Mouse (Mus musculus) liver, embryonic 15.5 days (tissue): Measurements from ENCODE around the gene Trdmt1. TPM values are rescaled to one million over a fixed set of nuclear protein-coding genes. Genes with fewer than 3 reads are reported as not detected.

Source experiments
- ATAC-seq: fragments of 200-750 bp; cut with Nextera tagmentation; 2 replicates; pipeline ENCODE4 v1.8.0; 2017; ENCODE audit warnings: moderate number of reproducible peaks, mild to moderate bottlenecking, moderate library complexity; ENCODE audit not compliant: insufficient read depth
- H3K27ac ChIP-seq: fragments of 300-500 bp; sonication (generic); replicated peaks from 2 replicates; pipeline ENCODE4 v1.5.1; 2015; ENCODE audit warnings: mild to moderate bottlenecking, inconsistent platforms
- H3K27me3 ChIP-seq: fragments of 300-500 bp; sonication (generic); 2 replicates; pipeline ENCODE4 v1.6.1; 2015; ENCODE audit warnings: mild to moderate bottlenecking, inconsistent platforms
- H3K36me3 ChIP-seq: fragments of 300-500 bp; sonication (generic); replicated peaks from 2 replicates; pipeline ENCODE4 v1.6.1; 2015; ENCODE audit warnings: moderate library complexity, mild to moderate bottlenecking, inconsistent platforms
- H3K4me1 ChIP-seq: fragments of 300-500 bp; sonication (generic); replicated peaks from 2 replicates; pipeline ENCODE4 v1.6.1; 2015; ENCODE audit warnings: inconsistent platforms
- H3K4me2 ChIP-seq: fragments of 300-500 bp; sonication (generic); 2 replicates; pipeline ENCODE4 v1.6.1; 2015; ENCODE audit warnings: moderate library complexity, mild to moderate bottlenecking, inconsistent platforms
- H3K4me3 ChIP-seq: fragments of 300-500 bp; sonication (generic); replicated peaks from 2 replicates; pipeline ENCODE4 v1.5.1; 2015; ENCODE audit warnings: mild to moderate bottlenecking, inconsistent platforms
- H3K9ac ChIP-seq: fragments of 300-500 bp; sonication (generic); 2 replicates; pipeline ENCODE4 v1.6.1; 2015; ENCODE audit warnings: moderate library complexity, mild to moderate bottlenecking, inconsistent platforms
- H3K9me3 ChIP-seq: fragments of 300-500 bp; sonication (generic); replicated peaks from 2 replicates; pipeline ENCODE4 v1.6.1; 2016; ENCODE audit warnings: inconsistent platforms
- WGBS: fragments of 180-500 bp; shearing (Covaris S2); methylation state at CpG from one replicate; pipeline ENCODE4 v1.1.7; 2015; ENCODE audit warnings: mixed read lengths; ENCODE audit not compliant: insufficient replicate concordance; 5-methylcytosine and 5-hydroxymethylcytosine counted together
- polyA plus RNA-seq: library from polyadenylated mRNA; unstranded; fragments of >200 nt; fragmentation: Nextera tagmentation; extraction: Ambion mirVana; gene quantifications from 2 replicates; pipeline ENCODE4 v1.2.1, GENCODE M21; 2015

Gene Trdmt1
- polyA plus RNA-seq, 1 experiment from 2014 or later: 3.2 TPM

DNA sequence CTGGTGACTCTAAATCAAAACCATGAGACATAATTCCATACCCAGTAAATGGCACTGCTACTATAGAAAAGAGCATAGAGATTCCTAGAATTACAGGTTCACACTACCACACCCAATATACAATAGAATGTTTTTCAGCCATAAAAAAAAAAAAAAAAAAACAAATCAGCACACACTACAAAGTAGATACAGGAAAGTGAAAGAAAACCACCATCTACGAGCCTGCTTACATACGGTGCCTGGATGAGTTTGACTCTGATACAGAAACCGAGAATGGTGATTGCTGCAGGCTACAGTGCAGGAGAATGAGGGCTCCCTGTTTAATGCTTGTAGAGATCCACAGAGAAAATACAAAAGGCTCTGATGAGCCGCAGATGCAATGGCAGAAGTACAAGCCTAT lies 51.5 kb downstream of the Trdmt1 start:
- Histone ChIP-seq H3K4me3 (no peak overlapping the region), H3K4me2 (no peak overlapping the region), H3K9me3 (no peaks in the 10 kb centered on the region), H3K27ac (no peak overlapping the region), H3K9ac (no peak overlapping the region), H3K4me1 (no peaks in the 10 kb centered on the region; the same call in 1 of the 2 replicates), H3K36me3 (no peaks in the 10 kb centered on the region), H3K27me3 (no peaks in the 10 kb centered on the region)
- ATAC-seq: no peak
- WGBS: 71% methylated on average over 4 of the region's 4 CpGs

DNA sequence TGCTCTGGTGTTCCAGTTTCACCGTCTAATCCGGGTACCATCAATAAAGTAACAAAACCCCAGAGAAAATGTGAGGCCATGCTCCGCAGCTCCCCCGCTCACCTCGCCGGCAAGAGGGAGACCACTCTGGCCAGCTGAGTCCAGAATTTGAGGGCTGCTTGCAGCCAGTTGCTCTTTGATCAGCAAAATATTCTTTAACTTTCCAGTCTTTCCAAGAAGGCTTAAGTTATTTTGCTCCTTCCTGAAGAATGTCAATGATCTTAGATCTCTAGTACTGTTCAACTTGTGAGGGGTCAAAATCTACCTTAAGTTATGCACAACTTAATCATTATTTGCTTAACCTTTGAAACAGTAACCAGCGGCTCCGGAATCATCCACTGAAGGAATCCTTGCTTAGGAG lies 52.7 kb downstream of the Trdmt1 start, which contains the start of gene Cubn:
Cubn (minus strand) TSS at position 80 of the 400 bp plus-strand sequence.
- Histone ChIP-seq H3K27ac (no peak within 1 kb of the TSS), H3K4me3 (no peak within 1 kb of the TSS), H3K4me1 (no peaks in the 10 kb centered on the region; the same call in 1 of the 2 replicates), H3K27me3 (no peaks in the 10 kb centered on the region), H3K9ac (no peak within 1 kb of the TSS), H3K4me2 (no peak within 1 kb of the TSS), H3K9me3 (no peaks in the 10 kb centered on the region), H3K36me3 (no peaks in the 10 kb centered on the region)
- WGBS: 70% methylated on average over 8 of the region's 8 CpGs
- ATAC-seq: no peak

DNA sequence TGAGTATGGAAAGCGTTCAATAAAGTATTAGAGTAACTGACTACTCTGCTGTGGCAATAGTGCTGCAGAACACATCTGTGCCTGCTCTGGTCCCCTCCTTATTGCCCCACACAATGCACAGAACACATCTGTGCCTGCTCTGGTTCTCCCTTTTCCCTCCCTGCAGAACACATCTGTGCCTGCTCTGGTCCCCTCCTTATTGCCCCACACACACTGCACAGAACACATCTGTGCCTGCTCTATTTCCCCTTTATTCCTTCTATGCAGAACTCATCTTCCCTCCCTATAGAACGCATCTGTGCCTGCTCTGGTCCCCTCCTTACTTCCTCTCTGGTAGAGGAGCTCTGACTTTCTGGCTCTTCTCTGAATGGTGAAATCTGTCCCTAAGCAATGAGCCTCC lies 54.0 kb downstream of the Trdmt1 start:
- H3K27ac ChIP-seq: no peak overlapping the region
- WGBS: 53% methylated on average over 2 of the region's 2 CpGs
- no peaks in the 10 kb centered on the region for H3K27me3 ChIP-seq

DNA sequence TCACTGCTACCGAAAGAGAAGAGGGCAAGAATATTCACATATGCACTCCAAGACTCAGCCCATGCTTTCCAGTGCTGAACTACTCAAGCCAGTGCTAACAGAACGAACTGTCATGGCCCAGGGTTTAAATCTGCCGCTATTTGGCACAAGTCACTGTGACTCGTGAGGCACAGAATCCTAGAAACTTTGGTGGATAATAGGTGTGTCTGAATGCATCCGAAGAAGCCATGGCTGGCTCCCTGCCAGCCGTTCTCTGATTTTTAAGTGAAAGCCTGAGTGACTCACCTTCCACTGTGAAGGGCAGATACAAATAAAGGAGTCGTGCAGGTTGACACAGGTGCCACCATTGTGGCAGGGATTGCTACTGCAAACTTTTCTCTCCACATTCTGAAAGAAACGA lies 58.0 kb downstream of the Trdmt1 start:
- ATAC-seq: no peak
- Histone ChIP-seq H3K9me3 (no peaks in the 10 kb centered on the region), H3K4me2 (no peak overlapping the region), H3K36me3 (no peaks in the 10 kb centered on the region), H3K4me3 (no peak overlapping the region), H3K4me1 (no peaks in the 10 kb centered on the region), H3K27me3 (no peaks in the 10 kb centered on the region), H3K27ac (no peak overlapping the region), H3K9ac (no peak overlapping the region)
- whole genome bisulfite sequencing: 59% methylated on average over 8 of the region's 8 CpGs

More for the DNA sequence above, 54.0 kb downstream of the Trdmt1 start:
- no peaks in the 10 kb centered on the region for H3K9me3 ChIP-seq
- no peak overlapping the region for H3K9ac ChIP-seq
- no peak for ATAC-seq
- no peaks in the 10 kb centered on the region for H3K36me3 ChIP-seq
- no peaks in the 10 kb centered on the region for H3K4me1 ChIP-seq
- no peak overlapping the region for H3K4me2 ChIP-seq
- no peak overlapping the region for H3K4me3 ChIP-seq

DNA sequence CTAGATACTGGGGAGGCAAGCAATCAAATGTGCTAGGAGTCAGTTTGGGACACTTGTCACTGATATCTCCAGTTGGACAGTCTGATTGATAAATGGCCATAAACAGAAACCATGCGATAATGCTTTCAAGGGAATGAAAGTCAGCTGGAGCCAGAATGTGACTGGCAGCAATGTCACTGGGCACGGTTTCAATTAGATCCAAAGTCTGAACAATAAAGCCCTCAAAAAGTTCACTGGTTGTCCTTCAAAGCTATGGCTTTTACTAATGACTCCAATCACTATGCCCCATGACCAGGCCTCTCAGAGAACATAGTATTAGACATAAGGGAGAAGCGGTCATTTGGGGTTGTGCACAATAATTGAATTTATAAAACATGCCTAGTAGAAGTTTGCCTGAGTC lies 59.9 kb downstream of the Trdmt1 start:
- H3K9ac ChIP-seq: no peak overlapping the region
- no peaks in the 10 kb centered on the region for H3K9me3 ChIP-seq
- H3K27me3 ChIP-seq: no peaks in the 10 kb centered on the region
- H3K4me3 ChIP-seq: no peak overlapping the region
- no peak overlapping the region for H3K27ac ChIP-seq
- H3K36me3 ChIP-seq: no peaks in the 10 kb centered on the region
- H3K4me1 ChIP-seq: no peaks in the 10 kb centered on the region
- WGBS: 72% methylated on average over 3 of the region's 3 CpGs
- no peak overlapping the region for H3K4me2 ChIP-seq
- no peak for ATAC-seq

DNA sequence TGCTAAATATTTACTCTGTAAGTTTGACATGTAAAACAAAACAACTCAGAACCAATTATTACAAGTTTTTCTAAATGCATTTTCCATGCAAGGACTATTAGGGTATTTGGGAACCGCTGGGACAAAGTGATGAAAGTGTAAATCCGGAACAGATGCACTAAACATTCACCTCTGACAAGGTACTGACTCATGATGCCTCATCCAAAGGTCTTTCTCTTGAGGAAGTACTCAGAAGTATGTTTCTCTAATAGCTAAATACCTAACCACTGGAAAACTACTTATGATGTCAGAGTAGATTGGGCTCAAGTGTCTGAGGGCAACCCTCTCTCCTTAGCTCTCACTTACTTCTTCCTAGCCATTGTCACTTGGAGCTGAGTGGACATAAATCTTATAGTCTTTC lies 63.7 kb downstream of the Trdmt1 start:
- no peak overlapping the region for H3K4me3 ChIP-seq
- WGBS: 49% methylated on average over 2 of the region's 2 CpGs

DNA sequence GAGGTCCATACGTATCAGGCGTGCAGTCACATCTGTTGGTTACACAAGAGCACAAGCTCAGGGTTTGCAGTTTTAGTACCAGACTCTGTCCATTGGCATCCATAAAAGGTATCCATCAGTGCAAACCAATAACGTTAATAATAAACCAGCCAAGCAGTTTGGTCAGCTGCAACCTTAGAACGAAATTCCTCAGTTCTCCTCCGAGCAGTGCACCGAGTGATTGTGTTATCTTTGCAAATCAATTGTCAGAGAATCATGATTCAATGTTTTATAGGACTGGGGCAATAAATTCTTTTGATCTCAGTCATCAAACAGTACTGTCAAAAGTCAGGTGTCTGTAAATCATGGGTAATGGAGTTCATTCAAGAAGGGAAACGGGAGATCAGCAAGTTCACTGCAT lies 65.3 kb downstream of the Trdmt1 start:
- no peak overlapping the region for H3K4me3 ChIP-seq
- H3K9ac ChIP-seq: no peak overlapping the region
- no peak for ATAC-seq
- no peaks in the 10 kb centered on the region for H3K36me3 ChIP-seq
- no peaks in the 10 kb centered on the region for H3K27me3 ChIP-seq
- H3K9me3 ChIP-seq: no peaks in the 10 kb centered on the region
- H3K4me1 ChIP-seq: 0 out of 2 replicates have a peak, but pooled peaks cover 5% of the 10 kb centered on the region
- 66% methylated on average over 7 of the region's 7 CpGs for WGBS
- H3K4me2 ChIP-seq: no peak overlapping the region
- H3K27ac ChIP-seq: no peak overlapping the region

More for the DNA sequence above, 63.7 kb downstream of the Trdmt1 start:
- no peak for ATAC-seq
- no peaks in the 10 kb centered on the region for H3K4me1 ChIP-seq
- H3K4me2 ChIP-seq: no peak overlapping the region
- no peaks in the 10 kb centered on the region for H3K9me3 ChIP-seq
- H3K9ac ChIP-seq: no peak overlapping the region
- no peaks in the 10 kb centered on the region for H3K27me3 ChIP-seq
- no peaks in the 10 kb centered on the region for H3K36me3 ChIP-seq
- no peak overlapping the region for H3K27ac ChIP-seq

DNA sequence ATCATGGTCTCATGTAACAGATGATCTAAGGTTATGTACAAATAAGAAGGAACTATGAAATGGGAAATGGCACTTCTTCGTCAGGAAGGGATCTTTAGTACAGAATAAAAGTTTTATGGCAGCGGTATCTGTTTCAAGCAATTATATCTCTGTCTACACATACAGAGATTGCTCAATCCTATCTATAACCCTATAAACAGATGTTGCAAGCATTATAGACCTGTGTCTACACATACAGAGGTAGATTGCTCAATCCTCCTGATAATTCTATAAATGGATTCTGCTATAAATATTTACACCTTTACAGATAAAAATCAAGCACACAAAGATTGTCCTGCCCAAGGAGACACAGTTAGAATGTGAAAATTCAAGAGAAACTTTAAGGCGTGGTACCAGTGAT lies 74.4 kb downstream of the Trdmt1 start:
- H3K9me3 ChIP-seq: no peaks in the 10 kb centered on the region
- no peak for ATAC-seq
- 65% methylated on average over 3 of the region's 3 CpGs for WGBS

DNA sequence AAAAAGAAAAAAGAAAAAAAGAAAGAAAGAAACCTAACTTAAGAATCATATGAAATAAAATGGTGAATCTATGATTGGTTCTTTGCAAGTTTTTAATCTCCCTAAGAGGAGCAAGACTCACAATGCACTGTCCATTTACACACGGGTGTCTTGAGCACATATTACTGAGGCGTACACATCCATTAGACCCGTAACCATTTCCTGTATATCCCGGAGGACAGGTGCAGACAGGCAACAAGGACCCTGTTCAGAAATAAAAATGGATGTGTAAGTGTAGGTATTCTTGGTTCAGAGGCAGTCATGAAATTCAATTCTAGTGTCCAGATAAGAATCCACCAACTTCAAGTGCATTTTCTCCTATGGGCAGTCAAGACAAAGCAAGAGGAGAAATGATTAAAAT lies 74.8 kb downstream of the Trdmt1 start:
- Histone ChIP-seq H3K4me2 (no peak overlapping the region), H3K9me3 (no peaks in the 10 kb centered on the region), H3K36me3 (no peaks in the 10 kb centered on the region), H3K4me3 (no peak overlapping the region), H3K27ac (no peak overlapping the region), H3K27me3 (no peaks in the 10 kb centered on the region), H3K4me1 (no peaks in the 10 kb centered on the region), H3K9ac (no peak overlapping the region)
- 71% methylated on average over 4 of the region's 4 CpGs for WGBS
- ATAC-seq: no peak

More for the DNA sequence above, 74.4 kb downstream of the Trdmt1 start:
- Histone ChIP-seq H3K36me3 (no peaks in the 10 kb centered on the region), H3K4me1 (0 out of 2 replicates have a peak, but pooled peaks cover 1% of the 10 kb centered on the region), H3K9ac (no peak overlapping the region), H3K27ac (no peak overlapping the region), H3K27me3 (no peaks in the 10 kb centered on the region), H3K4me3 (no peak overlapping the region), H3K4me2 (no peak overlapping the region)

DNA sequence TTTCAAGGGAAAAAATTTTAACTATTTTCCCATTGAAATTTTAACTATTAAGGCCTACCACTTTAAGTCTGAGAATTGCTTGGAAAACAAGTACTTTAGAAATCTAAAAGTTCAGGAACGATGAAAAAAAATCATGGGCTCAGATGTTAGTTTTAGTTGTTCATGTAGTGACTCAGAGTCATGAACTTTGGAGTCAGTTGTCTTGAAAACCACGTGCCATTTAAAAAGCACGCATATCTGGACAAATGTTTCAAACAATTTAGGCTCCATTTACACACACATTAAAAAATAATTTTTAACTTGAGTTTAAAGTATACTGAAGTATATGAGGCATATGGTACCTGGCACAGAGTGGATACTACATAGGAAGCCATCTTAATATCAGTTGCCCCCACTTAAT lies 77.8 kb downstream of the Trdmt1 start:
- 62% methylated on average over 3 of the region's 3 CpGs for WGBS
- Histone ChIP-seq H3K9ac (no peak overlapping the region), H3K9me3 (no peaks in the 10 kb centered on the region), H3K4me1 (no peaks in the 10 kb centered on the region), H3K4me3 (no peak overlapping the region), H3K27ac (no peak overlapping the region), H3K4me2 (no peak overlapping the region), H3K27me3 (no peaks in the 10 kb centered on the region), H3K36me3 (no peaks in the 10 kb centered on the region)
- no peak for ATAC-seq
